Mouse (Mus musculus): Measurements from ENCODE around the gene Olfr1331. TPM values are rescaled to one million over a fixed set of nuclear protein-coding genes. Genes with fewer than 3 reads are reported as not detected.
"Not testable (repeated sequence)": the region's sequence is repeated elsewhere in the genome, so short reads cannot be mapped to it uniquely, and the experiment has no call there.

Olfr1331 gene
- total RNA-seq (2021) = not detected
- not detected in 2 replicates for polyA plus RNA-seq (2012; rRNA removed)
- long read RNA-seq = 0 reads

- no peak for DNase-seq
These were observed at the start of gene Olfr1331 for GRCm38 (mm10) chr4:118864349-118864748. Gene Olfr1331, plus strand, starts transcription at chr4:118864649.

DNA sequence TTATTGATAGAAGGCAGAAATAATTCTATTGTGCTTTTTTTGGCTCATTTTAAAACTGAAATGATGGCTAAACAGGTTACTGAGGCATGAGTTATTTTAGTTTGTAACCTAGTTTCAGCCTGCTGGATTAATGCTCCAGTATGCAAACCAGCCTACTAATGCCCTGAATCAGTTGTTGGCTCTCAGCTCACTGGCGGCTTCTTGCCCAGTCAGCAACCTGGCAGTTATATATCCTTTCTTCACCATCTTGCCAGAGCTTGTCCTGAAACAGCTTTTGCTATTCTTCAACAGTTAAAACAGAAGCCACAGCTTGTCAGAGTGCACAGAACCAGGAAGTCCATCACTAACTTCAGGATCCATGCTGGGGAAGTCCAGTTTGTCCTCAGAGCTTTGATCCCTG lies 45.5 kb upstream of the Olfr1331 start:
- DNase-seq = no peak

- DNase-seq = no peak
These were observed 28.3 kb upstream of the Olfr1331 start, which contains the start of gene Olfr1333 for GRCm38 (mm10) chr4:118836179-118836578. Gene Olfr1333, minus strand, starts transcription at chr4:118836279.

DNA sequence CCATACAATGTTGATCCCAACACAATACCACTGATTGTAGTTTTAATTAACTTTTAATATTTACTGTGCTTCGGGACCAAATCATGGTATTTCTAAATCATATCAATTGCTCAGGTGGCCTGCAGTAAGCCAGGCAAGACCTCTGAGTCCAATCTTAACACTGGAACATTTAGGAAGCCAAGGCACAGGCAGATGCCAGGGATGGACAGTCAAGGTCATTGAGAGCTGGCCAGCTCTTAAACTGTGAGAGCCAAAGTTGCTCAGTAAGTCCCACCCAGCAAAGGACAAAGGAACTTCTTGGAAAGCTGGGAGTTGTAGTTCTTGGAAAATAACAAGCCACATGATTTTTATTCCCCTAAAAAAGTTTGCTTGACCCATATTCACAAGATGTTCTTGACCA lies 2.7 kb upstream of the Olfr1331 start:
- no peak for DNase-seq

DNA sequence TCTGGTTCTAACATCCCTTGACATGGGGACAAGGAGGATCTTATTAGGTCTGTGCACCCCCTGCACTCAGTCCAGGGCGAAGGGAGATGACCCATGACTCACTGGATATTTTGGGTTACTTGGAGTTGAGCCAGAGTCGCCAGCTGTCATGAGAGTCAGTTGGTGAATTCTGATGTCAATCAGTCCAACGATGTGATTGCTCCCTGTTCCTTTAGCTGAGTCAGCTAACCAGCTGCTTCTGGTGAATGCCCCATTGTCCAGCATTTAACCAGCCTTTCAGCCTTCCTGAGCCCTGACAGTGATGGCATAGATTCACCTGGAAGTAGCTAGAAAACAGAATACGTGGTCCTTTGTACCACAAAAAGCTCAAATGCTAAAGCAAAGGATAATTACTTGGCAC lies 1.7 kb upstream of the Olfr1331 start:
- DNase-seq = no peak

DNA sequence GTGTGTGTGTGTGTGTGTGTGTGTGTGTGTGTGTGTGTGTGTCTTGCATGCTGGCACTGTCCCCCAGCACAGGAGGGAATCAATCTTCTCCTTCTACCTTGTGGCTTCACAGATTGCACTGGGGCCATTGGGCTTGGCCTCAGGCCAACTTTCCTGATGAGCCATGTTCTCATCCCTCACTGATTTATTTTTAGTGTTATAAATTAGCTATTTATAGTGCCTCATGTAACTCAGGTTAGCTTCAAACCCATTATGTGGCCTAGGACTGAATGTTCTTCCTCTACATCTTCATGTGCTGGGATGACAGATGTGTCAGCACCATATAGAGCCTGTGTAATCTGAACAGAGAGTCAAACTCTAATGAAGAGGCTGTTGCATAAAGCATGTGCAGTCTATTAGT lies 3.1 kb downstream of the Olfr1331 start:
- DNase-seq = no peak

- no peak for DNase-seq
These were observed 23.8 kb downstream of the Olfr1331 start, which contains the start of gene Olfr1330 for GRCm38 (mm10) chr4:118888297-118888696. Gene Olfr1330, plus strand, starts transcription at chr4:118888597.

DNA sequence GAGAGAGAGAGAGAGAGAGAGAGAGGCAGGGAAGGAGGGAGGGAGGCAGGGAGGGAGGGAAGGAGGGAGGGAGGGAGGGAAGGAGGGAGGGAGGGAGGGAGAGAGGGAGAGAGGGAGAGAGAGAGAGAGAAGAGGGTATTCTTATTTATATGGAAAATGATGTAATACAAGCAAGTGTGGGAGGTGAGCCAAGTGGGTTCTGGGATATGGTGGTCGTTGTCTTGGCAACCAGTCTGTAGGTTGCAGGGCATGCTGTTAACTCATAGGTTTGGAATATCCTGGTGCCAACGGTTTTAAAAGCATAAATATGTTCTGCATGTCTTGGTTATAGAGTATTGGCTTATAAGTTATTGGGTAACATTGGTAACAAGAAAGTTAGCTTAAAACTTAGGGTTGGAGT lies 37.5 kb downstream of the Olfr1331 start:
- no peak for DNase-seq

- not testable (repeated sequence) for DNase-seq
These were observed 52.9 kb downstream of the Olfr1331 start, which contains the start of gene Olfr1329 for GRCm38 (mm10) chr4:118917365-118917764. Gene Olfr1329, minus strand, starts transcription at chr4:118917465.

Other genes starting within 250 kb of the Olfr1331 start
- gene Cfap57, start 243.9 kb upstream of the Olfr1331 start, total RNA-seq (2021) = under 1 TPM in 1 of 2 experiments, not detected in 1; 0.06 TPM
- not detected in 2 replicates for gene Cfap57, start 243.9 kb upstream of the Olfr1331 start, polyA plus RNA-seq (2012; rRNA removed)
- gene Ebna1bp2, start 243.8 kb upstream of the Olfr1331 start, total RNA-seq (2021) = 10 to 100 TPM; 78.5 to 82.0 TPM
- gene Ebna1bp2, start 243.8 kb upstream of the Olfr1331 start, polyA plus RNA-seq (2012; rRNA removed) = 6.1 and 10.3 TPM in 2 replicates
- gene Olfr62, start 205.7 kb upstream of the Olfr1331 start, total RNA-seq (2021) = not detected
- not detected in 2 replicates for gene Olfr62, start 205.7 kb upstream of the Olfr1331 start, polyA plus RNA-seq (2012; rRNA removed)
- not detected for gene Olfr1342, start 171.9 kb upstream of the Olfr1331 start, total RNA-seq (2021)
- gene Olfr1342, start 171.9 kb upstream of the Olfr1331 start, polyA plus RNA-seq (2012; rRNA removed) = not detected in 2 replicates
- not detected for gene Olfr1341, start 161.1 kb upstream of the Olfr1331 start, total RNA-seq (2021)
- gene Olfr1341, start 161.1 kb upstream of the Olfr1331 start, polyA plus RNA-seq (2012; rRNA removed) = not detected in 2 replicates
- gene Olfr1340, start 144.5 kb upstream of the Olfr1331 start, total RNA-seq (2021) = not detected
- not detected in 2 replicates for gene Olfr1340, start 144.5 kb upstream of the Olfr1331 start, polyA plus RNA-seq (2012; rRNA removed)
- not detected for gene Olfr1339, start 132.5 kb upstream of the Olfr1331 start, total RNA-seq (2021)
- not detected in 2 replicates for gene Olfr1339, start 132.5 kb upstream of the Olfr1331 start, polyA plus RNA-seq (2012; rRNA removed)
- gene Olfr1338, start 105.9 kb upstream of the Olfr1331 start, total RNA-seq (2021) = not detected
- gene Olfr1338, start 105.9 kb upstream of the Olfr1331 start, polyA plus RNA-seq (2012; rRNA removed) = not detected in 2 replicates
- not detected for gene Olfr1337, start 82.1 kb upstream of the Olfr1331 start, total RNA-seq (2021)
- gene Olfr1337, start 82.1 kb upstream of the Olfr1331 start, polyA plus RNA-seq (2012; rRNA removed) = not detected in 2 replicates
- not detected for gene Olfr1335, start 54.7 kb upstream of the Olfr1331 start, total RNA-seq (2021)
- not detected in 2 replicates for gene Olfr1335, start 54.7 kb upstream of the Olfr1331 start, polyA plus RNA-seq (2012; rRNA removed)
- gene Olfr1333, start 28.4 kb upstream of the Olfr1331 start, total RNA-seq (2021) = not detected
- not detected in 2 replicates for gene Olfr1333, start 28.4 kb upstream of the Olfr1331 start, polyA plus RNA-seq (2012; rRNA removed)
- gene Olfr1330, start 23.9 kb downstream of the Olfr1331 start, total RNA-seq (2021) = not detected
- gene Olfr1330, start 23.9 kb downstream of the Olfr1331 start, polyA plus RNA-seq (2012; rRNA removed) = not detected in 2 replicates
- gene Olfr1329, start 52.8 kb downstream of the Olfr1331 start, total RNA-seq (2021) = not detected
- gene Olfr1329, start 52.8 kb downstream of the Olfr1331 start, polyA plus RNA-seq (2012; rRNA removed) = not detected in 2 replicates
- not detected for gene Olfr1328, start 74.0 kb downstream of the Olfr1331 start, total RNA-seq (2021)
- not detected in 2 replicates for gene Olfr1328, start 74.0 kb downstream of the Olfr1331 start, polyA plus RNA-seq (2012; rRNA removed)
- under 1 TPM in 1 of 2 experiments, not detected in 1; 0.12 TPM for gene Lao1, start 96.9 kb downstream of the Olfr1331 start, total RNA-seq (2021)
- not detected in 2 replicates for gene Lao1, start 96.9 kb downstream of the Olfr1331 start, polyA plus RNA-seq (2012; rRNA removed)
- 10 to 100 TPM; 21.9 to 22.0 TPM for gene Slc2a1, start 244.1 kb downstream of the Olfr1331 start, total RNA-seq (2021)
- gene Slc2a1, start 244.1 kb downstream of the Olfr1331 start, polyA plus RNA-seq (2012; rRNA removed) = 35.8 and 39.4 TPM in 2 replicates

Measured in adrenal gland, adult 2 months (tissue).